Mouse (Mus musculus) retina, postnatal 7 days (tissue): ENCODE results near the gene Hoxa5.

Experiments used
- DNase-seq: peaks from one replicate; pipeline ENCODE4 v3.0.0-alpha.2; 2012; ENCODE audit warnings: low read depth, low spot score

Hoxa5 gene

GRCm38 (mm10) chr6:52215771-52216535, 11.6 kb upstream of the Hoxa5 start:
- DNase-seq: no peak

GRCm38 (mm10) chr6:52215070-52215469, 10.7 kb upstream of the Hoxa5 start:
- DNase-seq: no peak

GRCm38 (mm10) chr6:52214271-52214670, 9.9 kb upstream of the Hoxa5 start:
- no peak for DNase-seq

- no peak for DNase-seq
Measured at GRCm38 (mm10) chr6:52213119-52213986, 9.0 kb upstream of the Hoxa5 start, which contains the start of the genes Hoxa3 and Gm28308. Gene Hoxa3, minus strand, starts transcription at chr6:52213336. Gene Gm28308, minus strand, starts transcription at chr6:52213339.

- DNase-seq: no peak
Measured at GRCm38 (mm10) chr6:52212556-52213118, 8.2 kb upstream of the Hoxa5 start.

GRCm38 (mm10) chr6:52211961-52212360, 7.6 kb upstream of the Hoxa5 start:
- DNase-seq: no peak

GRCm38 (mm10) chr6:52211170-52211935, 7.0 kb upstream of the Hoxa5 start:
- peak; percentile 64 for DNase-seq

- no peak for DNase-seq
Measured at GRCm38 (mm10) chr6:52209685-52210046, 5.3 kb upstream of the Hoxa5 start.

- no peak for DNase-seq
Measured at GRCm38 (mm10) chr6:52208868-52209684, 4.7 kb upstream of the Hoxa5 start.

GRCm38 (mm10) chr6:52208072-52208867, 3.9 kb upstream of the Hoxa5 start, which contains the start of gene Hoxa6:
Gene Hoxa6, minus strand, starts transcription at chr6:52208722.
- no peak for DNase-seq

GRCm38 (mm10) chr6:52207684-52207976, 3.2 kb upstream of the Hoxa5 start:
- no peak for DNase-seq

- no peak for DNase-seq
Measured at GRCm38 (mm10) chr6:52206882-52207683, 2.7 kb upstream of the Hoxa5 start.

GRCm38 (mm10) chr6:52205638-52206621, 1.5 kb upstream of the Hoxa5 start:
- DNase-seq: no peak

- DNase-seq: no peak
Measured at GRCm38 (mm10) chr6:52205221-52205620, 834 bp upstream of the Hoxa5 start.

GRCm38 (mm10) chr6:52203371-52204049, 877 bp downstream of the Hoxa5 start:
- no peak for DNase-seq

- no peak for DNase-seq
Measured at GRCm38 (mm10) chr6:52203121-52203370, 1.3 kb downstream of the Hoxa5 start.

- DNase-seq: no peak
Measured at GRCm38 (mm10) chr6:52202362-52203120, 1.8 kb downstream of the Hoxa5 start.
